Mouse (Mus musculus): Measurements from ENCODE around the gene Cyfip2. TPM values are rescaled to one million over a fixed set of nuclear protein-coding genes. Genes with fewer than 3 reads are reported as not detected.

The Cyfip2 gene
- polyA plus RNA-seq, 1 experiment from 2014 or later = 4.0 TPM

DNA sequence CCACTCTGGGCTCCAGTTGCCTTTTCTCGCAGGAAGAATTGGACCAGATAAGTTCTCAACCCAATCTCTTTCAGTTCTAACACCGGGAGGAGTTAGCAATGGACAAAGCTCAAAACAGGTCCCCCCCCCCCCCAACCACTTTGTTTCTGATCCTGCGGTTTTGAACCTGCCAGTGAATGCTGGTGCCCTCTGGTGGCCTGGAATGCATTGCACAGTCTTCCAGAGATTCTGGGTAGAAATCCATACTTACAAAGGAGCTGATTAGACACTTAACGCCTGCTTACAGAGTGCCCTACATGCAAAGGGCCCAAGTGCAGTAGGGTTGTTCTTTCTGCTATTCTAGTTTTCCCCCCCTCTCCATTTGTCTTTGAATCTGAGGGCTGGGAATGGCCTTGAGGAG is 54.5 kb downstream of the Cyfip2 start:
- 60% methylated on average over 4 of the region's 4 CpGs for WGBS (ENCODE audit: insufficient replicate concordance)
- Histone ChIP-seq H3K9me3 (replicated peaks) (no peaks in the 10 kb centered on the region), H3K9ac (no peak overlapping the region), H3K4me3 (replicated peaks) (no peak overlapping the region), H3K4me1 (replicated peaks) (no peaks in the 10 kb centered on the region), H3K27me3 (no peaks in the 10 kb centered on the region), H3K27ac (replicated peaks) (no peak overlapping the region), H3K4me2 (no peak overlapping the region), H3K36me3 (replicated peaks) (no peaks in the 10 kb centered on the region; the same call in 1 of the 2 replicates)
- ATAC-seq (ENCODE audit: insufficient read depth) = no peak

DNA sequence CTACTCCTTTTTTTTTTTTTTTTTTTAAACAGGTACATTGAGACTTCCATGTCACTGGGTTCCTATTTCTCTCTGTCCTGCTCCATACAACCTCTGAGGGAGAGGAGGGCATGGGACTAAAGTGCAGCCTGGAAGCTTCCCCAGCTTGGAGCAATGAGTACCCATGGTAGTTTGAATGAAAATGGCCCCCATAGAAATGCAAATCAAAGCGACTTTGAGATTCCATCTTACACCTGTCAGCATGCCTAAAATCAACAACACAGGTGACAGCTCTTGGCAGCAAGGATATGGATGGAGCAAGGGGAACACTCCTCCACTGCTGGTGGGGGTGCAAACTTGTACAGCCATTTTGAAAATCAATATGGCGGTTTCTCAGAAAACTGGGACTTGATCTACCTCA is 57.4 kb downstream of the Cyfip2 start:
- no peak overlapping the region for H3K27ac ChIP-seq (replicated peaks)
- ATAC-seq (ENCODE audit: insufficient read depth) = no peak
- H3K27me3 ChIP-seq = no peaks in the 10 kb centered on the region
- no peak overlapping the region for H3K4me3 ChIP-seq (replicated peaks)
- 67% methylated on average over 2 of the region's 2 CpGs for WGBS (ENCODE audit: insufficient replicate concordance)
- H3K9me3 ChIP-seq (replicated peaks) = no peaks in the 10 kb centered on the region
- H3K9ac ChIP-seq = no peak overlapping the region
- no peak overlapping the region for H3K4me2 ChIP-seq
- H3K4me1 ChIP-seq (replicated peaks) = no peaks in the 10 kb centered on the region
- no peaks in the 10 kb centered on the region; the same call in 1 of the 2 replicates for H3K36me3 ChIP-seq (replicated peaks)

DNA sequence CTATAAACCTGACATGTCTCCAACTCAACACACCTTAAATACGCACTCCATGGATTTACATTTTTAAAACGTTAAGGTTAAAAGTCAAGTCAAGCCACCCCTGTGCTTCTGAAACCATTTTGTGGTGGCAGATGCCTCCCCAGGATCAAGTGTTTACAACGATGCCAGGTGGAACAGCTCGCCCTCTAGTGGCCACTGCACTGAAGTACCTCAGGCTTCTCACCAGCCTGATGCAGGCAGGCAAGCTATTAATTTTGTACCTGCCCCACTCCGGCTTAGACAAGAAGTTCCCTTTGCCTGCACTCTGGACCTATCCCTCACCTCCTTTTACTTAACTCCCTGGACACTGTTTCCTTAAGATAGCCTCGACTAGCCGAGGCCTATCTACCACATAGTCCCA is 60.7 kb downstream of the Cyfip2 start:
- Histone ChIP-seq H3K4me3 (replicated peaks) (no peak overlapping the region), H3K27me3 (no peaks in the 10 kb centered on the region), H3K9ac (no peak overlapping the region), H3K9me3 (replicated peaks) (no peaks in the 10 kb centered on the region), H3K36me3 (replicated peaks) (no peaks in the 10 kb centered on the region; the same call in 1 of the 2 replicates), H3K4me2 (no peak overlapping the region), H3K27ac (replicated peaks) (no peak overlapping the region), H3K4me1 (replicated peaks) (no peaks in the 10 kb centered on the region)
- no peak for ATAC-seq (ENCODE audit: insufficient read depth)
- WGBS (ENCODE audit: insufficient replicate concordance) = 30% methylated on average over 7 of the region's 7 CpGs

DNA sequence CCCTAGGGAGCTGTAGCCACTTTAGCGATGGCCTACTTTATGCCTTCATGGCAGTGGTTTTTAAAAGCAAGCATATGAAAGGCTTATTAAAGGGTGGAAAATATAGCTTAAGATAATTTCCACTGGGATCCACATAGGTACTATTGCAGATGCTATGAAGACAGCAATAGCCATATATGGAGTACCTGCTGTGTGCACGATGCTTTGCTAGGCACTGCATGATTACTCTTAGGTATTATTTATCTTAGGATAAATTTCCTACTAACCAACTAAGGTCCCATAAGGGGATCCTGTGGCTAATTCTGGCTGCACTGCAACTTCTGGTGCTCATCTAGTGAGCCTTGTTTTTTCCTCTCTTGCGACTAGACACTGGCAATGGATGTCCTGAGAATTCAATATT is 64.3 kb downstream of the Cyfip2 start:
- Histone ChIP-seq H3K4me1 (replicated peaks) (peaks cover 3% of the 10 kb centered on the region), H3K27ac (replicated peaks) (no peak overlapping the region), H3K9ac (no peak overlapping the region), H3K4me2 (no peak overlapping the region), H3K27me3 (no peaks in the 10 kb centered on the region), H3K36me3 (replicated peaks) (no peaks in the 10 kb centered on the region), H3K4me3 (replicated peaks) (no peak overlapping the region), H3K9me3 (replicated peaks) (no peaks in the 10 kb centered on the region)
- WGBS (ENCODE audit: insufficient replicate concordance) = 84% methylated on average over 3 of the region's 3 CpGs
- no peak for ATAC-seq (ENCODE audit: insufficient read depth)

DNA sequence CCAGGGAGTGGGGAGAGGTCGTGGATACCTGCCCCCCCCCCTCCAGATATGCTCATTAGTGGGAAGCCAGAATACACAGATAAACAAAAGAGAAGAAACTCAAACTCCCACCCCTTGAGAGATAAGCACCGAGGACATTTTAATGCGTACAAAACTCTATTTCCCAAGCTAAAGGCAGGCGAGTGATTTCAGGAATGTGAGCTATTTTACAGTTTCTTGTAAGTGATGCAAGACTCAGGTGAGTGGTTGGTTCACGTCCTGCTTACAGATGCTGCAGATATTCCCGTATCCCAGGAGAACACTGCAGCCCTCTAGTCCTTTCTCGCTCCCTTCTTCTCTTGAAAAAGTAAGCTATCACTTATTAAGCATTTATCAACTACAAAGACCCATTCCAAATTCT is 66.3 kb downstream of the Cyfip2 start:
- H3K4me3 ChIP-seq (replicated peaks) = no peak overlapping the region
- H3K27ac ChIP-seq (replicated peaks) = no peak overlapping the region
- H3K9ac ChIP-seq = no peak overlapping the region
- no peak overlapping the region for H3K4me2 ChIP-seq
- H3K4me1 ChIP-seq (replicated peaks) = peaks cover 16% of the 10 kb centered on the region
- 56% methylated on average over 7 of the region's 7 CpGs for WGBS (ENCODE audit: insufficient replicate concordance)
- H3K9me3 ChIP-seq (replicated peaks) = no peaks in the 10 kb centered on the region
- H3K36me3 ChIP-seq (replicated peaks) = 0 out of 2 replicates have a peak, but pooled peaks cover 5% of the 10 kb centered on the region
- no peaks in the 10 kb centered on the region for H3K27me3 ChIP-seq
- ATAC-seq (ENCODE audit: insufficient read depth) = no peak

DNA sequence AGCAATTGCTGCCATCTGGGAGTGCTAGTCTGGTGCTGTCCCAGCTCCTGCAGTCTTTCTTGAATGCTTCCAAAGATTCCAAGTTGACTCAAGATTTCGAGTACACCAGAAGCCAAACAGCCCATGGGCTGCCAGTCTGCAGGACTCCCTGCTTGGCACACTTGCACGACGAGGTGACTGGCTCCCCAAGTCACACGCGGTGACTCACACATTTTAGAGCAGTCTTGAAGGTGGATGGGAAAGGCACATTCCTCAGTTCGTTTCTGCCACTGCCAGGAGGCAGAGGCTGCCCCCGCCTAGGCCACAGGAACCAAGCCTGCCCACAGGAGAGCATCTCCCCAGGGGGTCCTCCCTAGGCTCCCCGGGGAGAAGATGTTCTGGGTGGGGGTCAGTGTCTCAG is 66.7 kb downstream of the Cyfip2 start:
- H3K4me2 ChIP-seq = no peak overlapping the region
- peaks cover 21% of the 10 kb centered on the region for H3K4me1 ChIP-seq (replicated peaks)
- no peak for ATAC-seq (ENCODE audit: insufficient read depth)
- no peak overlapping the region for H3K9ac ChIP-seq
- H3K27me3 ChIP-seq = no peaks in the 10 kb centered on the region
- H3K27ac ChIP-seq (replicated peaks) = no peak overlapping the region
- H3K4me3 ChIP-seq (replicated peaks) = no peak overlapping the region
- no peaks in the 10 kb centered on the region for H3K9me3 ChIP-seq (replicated peaks)
- H3K36me3 ChIP-seq (replicated peaks) = 0 out of 2 replicates have a peak, but pooled peaks cover 5% of the 10 kb centered on the region
- 62% methylated on average over 8 of the region's 8 CpGs for WGBS (ENCODE audit: insufficient replicate concordance)

DNA sequence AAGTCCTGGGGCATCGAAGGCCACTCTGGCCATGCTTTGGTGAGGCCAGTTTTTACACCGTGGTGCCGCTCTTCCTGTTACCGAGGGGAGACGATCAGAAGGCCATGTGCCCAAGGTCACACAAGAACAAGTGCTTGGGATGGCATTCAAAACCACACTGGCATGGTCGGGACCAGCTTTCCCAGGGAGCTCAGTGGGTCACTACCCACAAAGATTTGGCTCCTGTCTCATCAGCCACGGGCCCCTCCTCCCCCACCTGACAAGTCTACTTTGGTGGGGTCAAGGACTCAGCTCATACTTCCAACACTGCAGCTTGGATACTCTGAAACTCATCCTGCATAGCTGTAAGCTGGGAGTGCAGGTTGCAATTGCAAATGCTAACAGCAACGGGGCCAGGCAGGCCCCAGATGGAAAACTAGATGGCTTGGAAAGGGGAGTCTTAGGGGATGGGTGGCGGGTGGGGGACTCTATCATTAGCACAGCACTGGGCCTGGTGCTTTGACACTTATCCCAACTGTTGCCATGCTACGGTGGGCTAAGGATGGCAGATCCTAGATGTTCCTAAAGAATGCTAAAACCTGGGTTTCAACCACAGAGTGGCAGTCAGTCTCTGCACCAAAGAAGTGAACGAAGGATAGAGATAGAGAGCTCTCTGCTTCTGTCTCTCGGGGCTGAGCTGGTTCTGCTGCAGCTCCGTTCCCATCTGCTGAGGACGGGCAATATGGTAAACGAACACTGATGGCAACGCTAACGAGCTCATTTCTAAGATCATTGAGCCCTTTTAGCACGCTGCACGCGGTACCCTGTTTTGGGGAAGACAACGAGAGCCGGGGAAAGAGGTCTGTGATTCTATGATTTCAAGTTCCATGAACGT is 67.7 kb downstream of the Cyfip2 start:
- Histone ChIP-seq H3K9ac (no peak overlapping the region), H3K4me2 (no peak overlapping the region), H3K4me3 (replicated peaks) (no peak overlapping the region), H3K27me3 (no peaks in the 10 kb centered on the region), H3K27ac (replicated peaks) (no peak overlapping the region), H3K9me3 (replicated peaks) (no peaks in the 10 kb centered on the region), H3K4me1 (replicated peaks) (peaks cover 30% of the 10 kb centered on the region), H3K36me3 (replicated peaks) (peaks cover 5% of the 10 kb centered on the region; the same call in 1 of the 2 replicates)
- 81% methylated on average over 23 of the region's 23 CpGs for WGBS (ENCODE audit: insufficient replicate concordance)
- no peak for ATAC-seq (ENCODE audit: insufficient read depth)

DNA sequence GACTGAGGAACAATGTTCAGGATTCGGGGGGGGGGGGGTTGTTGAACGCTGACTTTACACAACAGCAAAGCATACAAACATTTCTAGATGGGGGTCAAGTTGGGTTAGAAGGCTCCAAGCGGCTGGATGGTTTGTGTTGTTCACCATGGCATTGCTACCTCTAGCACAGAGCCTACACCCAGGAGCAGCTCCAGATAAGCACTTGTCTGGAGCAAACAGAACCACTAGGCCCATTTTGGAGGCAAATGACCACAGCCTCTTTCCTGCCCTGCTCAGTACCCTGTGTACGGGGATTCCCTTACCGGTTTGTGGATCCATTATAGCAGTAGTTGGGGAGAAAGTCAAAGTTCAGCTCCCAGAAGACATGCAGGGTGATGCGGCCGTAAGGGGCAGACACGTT is 70.7 kb downstream of the Cyfip2 start:
- Histone ChIP-seq H3K27ac (replicated peaks) (peak overlapping the region; percentile 57), H3K9me3 (replicated peaks) (no peaks in the 10 kb centered on the region), H3K9ac (no peak overlapping the region), H3K27me3 (no peaks in the 10 kb centered on the region), H3K4me3 (replicated peaks) (no peak overlapping the region), H3K36me3 (replicated peaks) (peaks cover 8% of the 10 kb centered on the region; the same call in 1 of the 2 replicates), H3K4me1 (replicated peaks) (peaks cover 31% of the 10 kb centered on the region), H3K4me2 (peak overlapping the region; percentile 58)
- 63% methylated on average over 8 of the region's 8 CpGs for WGBS (ENCODE audit: insufficient replicate concordance)
- peak; percentile 51 for ATAC-seq (ENCODE audit: insufficient read depth)

DNA sequence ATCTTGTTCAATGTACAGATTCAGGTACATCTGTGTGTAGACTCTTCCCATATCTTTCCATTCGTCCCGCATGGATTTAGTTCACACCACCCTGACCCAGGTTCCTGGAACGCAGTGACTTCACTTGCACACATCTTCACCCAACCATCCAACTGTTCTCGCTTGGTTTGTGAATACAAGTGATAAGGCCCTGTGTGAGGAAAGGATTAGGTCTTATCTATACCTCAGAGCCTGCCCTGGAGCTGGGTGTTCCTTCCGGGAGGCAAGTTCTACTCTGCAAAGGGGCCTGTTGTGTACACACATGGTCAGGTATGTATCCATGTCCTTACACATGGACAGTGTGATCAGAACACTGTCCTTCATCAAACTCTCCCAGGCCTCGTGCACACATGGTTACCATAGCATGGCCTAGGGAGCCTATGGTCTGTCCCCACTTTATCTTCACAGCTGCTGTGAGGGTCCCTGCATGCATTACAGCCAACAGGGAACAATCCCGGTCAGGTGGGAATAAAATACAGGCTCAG is 71.4 kb downstream of the Cyfip2 start:
- Histone ChIP-seq H3K9me3 (replicated peaks) (no peaks in the 10 kb centered on the region), H3K4me1 (replicated peaks) (peaks cover 31% of the 10 kb centered on the region), H3K36me3 (replicated peaks) (peaks cover 8% of the 10 kb centered on the region; the same call in 1 of the 2 replicates), H3K27me3 (no peaks in the 10 kb centered on the region), H3K27ac (replicated peaks) (peak overlapping the region; percentile 75), H3K4me3 (replicated peaks) (no peak overlapping the region), H3K4me2 (peak overlapping the region; percentile 58), H3K9ac (no peak overlapping the region)
- 23% methylated on average over 7 of the region's 7 CpGs for WGBS (ENCODE audit: insufficient replicate concordance)
- ATAC-seq (ENCODE audit: insufficient read depth) = peak; percentile 96

DNA sequence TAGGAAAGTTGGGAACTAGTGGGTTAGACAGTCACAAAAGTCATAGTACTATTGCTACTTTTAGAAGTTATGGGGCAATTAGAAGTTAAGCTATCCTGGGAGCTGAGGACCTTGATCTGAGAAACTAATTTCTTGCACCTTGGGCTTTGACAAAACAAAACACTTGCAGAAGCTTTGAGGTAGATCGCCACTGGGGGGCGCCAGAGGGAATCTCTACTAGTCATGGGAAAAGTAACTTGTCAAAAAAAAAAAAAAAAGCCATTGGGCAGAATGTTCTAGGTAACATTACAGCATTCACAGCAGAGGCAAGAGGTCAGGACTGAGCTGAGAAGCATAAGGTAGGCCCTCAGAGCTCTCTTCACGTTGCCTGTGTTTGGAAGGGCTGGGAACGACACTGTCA is 75.7 kb downstream of the Cyfip2 start:
- ATAC-seq (ENCODE audit: insufficient read depth) = no peak
- H3K4me3 ChIP-seq (replicated peaks) = no peak overlapping the region
- no peak overlapping the region for H3K27ac ChIP-seq (replicated peaks)
- WGBS (ENCODE audit: insufficient replicate concordance) = 37% methylated on average over 4 of the region's 4 CpGs
- no peak overlapping the region for H3K4me2 ChIP-seq
- no peaks in the 10 kb centered on the region for H3K9me3 ChIP-seq (replicated peaks)
- peaks cover 6% of the 10 kb centered on the region; the same call in 1 of the 2 replicates for H3K36me3 ChIP-seq (replicated peaks)
- no peak overlapping the region for H3K9ac ChIP-seq
- H3K27me3 ChIP-seq = no peaks in the 10 kb centered on the region
- H3K4me1 ChIP-seq (replicated peaks) = peaks cover 21% of the 10 kb centered on the region

DNA sequence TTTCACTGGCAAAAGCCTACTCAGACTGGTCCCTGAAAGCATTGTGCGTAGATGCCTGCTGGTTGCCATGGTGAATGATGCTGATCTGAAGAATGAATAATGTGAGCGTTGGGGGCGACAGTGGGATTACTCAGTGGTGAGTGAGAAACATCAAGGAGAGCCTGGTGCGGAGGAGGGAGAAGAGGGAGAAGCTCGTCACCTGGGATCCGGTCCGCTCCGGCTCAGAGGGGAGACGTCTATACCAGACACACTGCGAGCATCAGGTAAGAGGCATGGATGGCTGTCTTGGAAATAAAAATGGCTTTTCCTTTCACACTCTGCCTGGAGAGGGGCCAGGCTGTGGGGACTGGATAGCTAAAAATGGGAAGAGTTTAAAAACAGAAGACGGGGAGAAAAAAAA is 77.3 kb downstream of the Cyfip2 start, which contains the start of gene Fndc9:
Fndc9 (plus strand) TSS at position 198 of the 400 bp plus-strand sequence.
- WGBS (ENCODE audit: insufficient replicate concordance) = 80% methylated on average over 11 of the region's 11 CpGs
- H3K4me2 ChIP-seq = no peak within 1 kb of the TSS
- H3K4me1 ChIP-seq (replicated peaks) = peaks cover 5% of the 10 kb centered on the region
- H3K36me3 ChIP-seq (replicated peaks) = peaks cover 3% of the 10 kb centered on the region; the same call in 1 of the 2 replicates
- no peaks in the 10 kb centered on the region for H3K27me3 ChIP-seq
- no peaks in the 10 kb centered on the region for H3K9me3 ChIP-seq (replicated peaks)
- no peak within 1 kb of the TSS for H3K27ac ChIP-seq (replicated peaks)
- H3K4me3 ChIP-seq (replicated peaks) = no peak within 1 kb of the TSS
- ATAC-seq (ENCODE audit: insufficient read depth) = no peak
- H3K9ac ChIP-seq = no peak within 1 kb of the TSS
